Mouse (Mus musculus): ENCODE measurements around the gene Rps24. TPM values are rescaled to one million over a fixed set of nuclear protein-coding genes. Genes with fewer than 3 reads are reported as not detected.

The Rps24 gene
- total and polyA plus RNA-seq, 2 experiments from 2014 or later = 826 to 1,072 TPM

- Histone ChIP-seq H3K4me1 (ENCODE audit: insufficient read depth, low read length) (peaks cover 6% of the 10 kb centered on the region), H3K4me3 (ENCODE audit: low read length) (peak overlapping the region; percentile 71), H3K9ac (replicated peaks; ENCODE audit: low read length) (peak overlapping the region; percentile 79), H3K9me3 (ENCODE audit: low read length) (no peaks in the 10 kb centered on the region), H3K27ac (peak overlapping the region; percentile 87), H3K4me2 (ENCODE audit: low read depth, low read length) (peak overlapping the region; percentile 69), H3K27me3 (ENCODE audit: insufficient read depth, low read length) (no peaks in the 10 kb centered on the region), H3K36me3 (ENCODE audit: insufficient read depth, low read length) (peaks cover 26% of the 10 kb centered on the region)
- under 1% methylated on average over 64 of the region's 64 CpGs for WGBS
- ATAC-seq (peak; percentile 93), DNase-seq (ENCODE audit: low spot score) (peak; percentile 98)
- TF ChIP-seq CTCF (IDR thresholded peaks at IDR 0.05; ENCODE audit: low read depth) = no peak
These were observed 3.7 kb downstream of the Rps24 start for GRCm38 (mm10) chr14:24490468-24491265.

GRCm38 (mm10) chr14:24491266-24491981, 4.5 kb downstream of the Rps24 start:
- Histone ChIP-seq H3K4me3 (ENCODE audit: low read length) (peak overlapping the region; percentile 71), H3K36me3 (ENCODE audit: insufficient read depth, low read length) (peaks cover 34% of the 10 kb centered on the region), H3K27me3 (ENCODE audit: insufficient read depth, low read length) (no peaks in the 10 kb centered on the region), H3K4me2 (ENCODE audit: low read depth, low read length) (peak overlapping the region; percentile 69), H3K9ac (replicated peaks; ENCODE audit: low read length) (peak overlapping the region; percentile 79), H3K27ac (peak overlapping the region; percentile 87), H3K9me3 (ENCODE audit: low read length) (no peaks in the 10 kb centered on the region), H3K4me1 (ENCODE audit: insufficient read depth, low read length) (no peaks in the 10 kb centered on the region)
- DNase-seq (ENCODE audit: low spot score) (no peak), ATAC-seq (peak; percentile 34; the same call in 1 of the 2 replicates)
- TF ChIP-seq CTCF (IDR thresholded peaks at IDR 0.05; ENCODE audit: low read depth) = 0 out of 2 replicates have a peak, but pooled peaks have one; percentile 4
- WGBS = 5% methylated on average over 11 of the region's 11 CpGs

- ATAC-seq = no peak
- WGBS = 86% methylated on average over 9 of the region's 9 CpGs
These were observed 6.3 kb downstream of the Rps24 start for GRCm38 (mm10) chr14:24493256-24493655.

GRCm38 (mm10) chr14:24496507-24496906, 9.6 kb downstream of the Rps24 start:
- H3K27me3 ChIP-seq (ENCODE audit: insufficient read depth, low read length) = no peaks in the 10 kb centered on the region
- ATAC-seq = no peak
- no peak overlapping the region for H3K9ac ChIP-seq (replicated peaks; ENCODE audit: low read length)

More at GRCm38 (mm10) chr14:24493256-24493655, 6.3 kb downstream of the Rps24 start:
- no peak overlapping the region for H3K27ac ChIP-seq
- no peak overlapping the region for H3K4me2 ChIP-seq (ENCODE audit: low read depth, low read length)
- H3K9ac ChIP-seq (replicated peaks; ENCODE audit: low read length) = no peak overlapping the region
- DNase-seq (ENCODE audit: low spot score) = no peak
- no peak for TF ChIP-seq CTCF (IDR thresholded peaks at IDR 0.05; ENCODE audit: low read depth)
- no peaks in the 10 kb centered on the region for H3K4me1 ChIP-seq (ENCODE audit: insufficient read depth, low read length)
- no peaks in the 10 kb centered on the region for H3K9me3 ChIP-seq (ENCODE audit: low read length)
- no peaks in the 10 kb centered on the region for H3K27me3 ChIP-seq (ENCODE audit: insufficient read depth, low read length)
- peaks cover 49% of the 10 kb centered on the region for H3K36me3 ChIP-seq (ENCODE audit: insufficient read depth, low read length)
- no peak overlapping the region for H3K4me3 ChIP-seq (ENCODE audit: low read length)

DNA sequence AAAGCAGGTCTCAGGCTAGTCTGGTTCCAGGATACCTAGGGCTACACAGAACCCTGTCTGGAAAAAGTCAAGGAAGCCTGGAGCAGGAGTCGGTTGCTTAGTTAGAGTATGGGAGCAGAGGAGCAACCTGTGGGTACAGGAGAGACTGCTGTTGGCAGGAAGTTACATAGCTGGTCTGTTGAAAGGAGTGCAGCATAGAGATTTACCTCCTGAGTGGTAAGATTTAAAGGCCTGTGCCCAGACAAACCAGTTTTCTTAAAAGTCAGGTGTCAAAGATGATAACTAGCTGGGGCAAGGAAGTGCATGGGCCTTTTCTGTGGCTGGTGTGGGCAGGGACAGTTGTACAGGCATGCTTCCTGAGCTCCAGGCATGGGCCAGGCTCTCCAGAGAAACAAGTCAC, 10.5 kb downstream of the Rps24 start:
- ATAC-seq = no peak
- Histone ChIP-seq H3K27me3 (ENCODE audit: insufficient read depth, low read length) (no peaks in the 10 kb centered on the region), H3K36me3 (ENCODE audit: insufficient read depth, low read length) (peaks cover 53% of the 10 kb centered on the region), H3K9me3 (ENCODE audit: low read length) (no peaks in the 10 kb centered on the region), H3K27ac (no peak overlapping the region), H3K4me1 (ENCODE audit: insufficient read depth, low read length) (peaks cover 4% of the 10 kb centered on the region; the same call in 1 of the 2 replicates), H3K4me2 (ENCODE audit: low read depth, low read length) (no peak overlapping the region), H3K4me3 (ENCODE audit: low read length) (no peak overlapping the region), H3K9ac (replicated peaks; ENCODE audit: low read length) (no peak overlapping the region)
- WGBS = 74% methylated on average over 1 of the region's 1 CpGs
- no peak for DNase-seq (ENCODE audit: low spot score)
- no peak for TF ChIP-seq CTCF (IDR thresholded peaks at IDR 0.05; ENCODE audit: low read depth)

More at GRCm38 (mm10) chr14:24496507-24496906, 9.6 kb downstream of the Rps24 start:
- Histone ChIP-seq H3K36me3 (ENCODE audit: insufficient read depth, low read length) (peaks cover 55% of the 10 kb centered on the region), H3K27ac (no peak overlapping the region), H3K4me1 (ENCODE audit: insufficient read depth, low read length) (peaks cover 4% of the 10 kb centered on the region; the same call in 1 of the 2 replicates), H3K4me2 (ENCODE audit: low read depth, low read length) (no peak overlapping the region), H3K4me3 (ENCODE audit: low read length) (no peak overlapping the region), H3K9me3 (ENCODE audit: low read length) (no peaks in the 10 kb centered on the region)
- 90% methylated on average over 1 of the region's 1 CpGs for WGBS
- TF ChIP-seq CTCF (IDR thresholded peaks at IDR 0.05; ENCODE audit: low read depth) = no peak
- DNase-seq (ENCODE audit: low spot score) = no peak

DNA sequence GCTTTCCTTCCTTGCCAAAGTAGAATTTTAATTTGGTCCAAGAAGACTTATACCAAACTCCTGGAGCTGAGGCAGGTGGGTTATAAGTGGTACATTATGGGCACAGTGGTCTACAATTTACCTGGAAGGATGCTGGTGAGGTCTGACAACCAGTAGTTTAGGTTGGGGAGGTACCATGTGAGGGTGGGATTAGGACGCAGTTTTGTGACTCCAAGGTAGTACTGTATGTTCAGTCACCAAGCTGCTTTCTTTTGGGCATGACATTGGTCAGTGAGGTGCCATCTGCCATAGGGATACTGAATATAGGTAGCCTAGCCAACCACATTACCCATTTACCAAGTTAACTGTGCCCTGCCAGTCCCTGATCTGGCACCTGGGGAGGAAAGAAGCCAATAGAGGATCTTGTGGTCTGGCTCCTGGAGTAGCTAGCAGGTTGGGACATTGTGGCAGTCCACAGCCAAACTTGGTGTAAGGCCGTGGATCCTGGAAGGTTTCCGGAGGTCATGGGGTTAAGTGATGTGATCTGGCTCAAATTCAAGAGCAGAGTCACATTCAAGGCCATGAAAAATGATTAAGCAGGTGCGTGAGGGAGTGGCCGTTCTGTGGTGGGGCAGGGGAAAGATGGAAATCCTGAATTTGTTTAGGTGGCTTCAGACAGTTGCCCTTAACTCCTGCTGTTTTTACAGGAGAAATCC, 11.8 kb downstream of the Rps24 start:
- Histone ChIP-seq H3K4me2 (ENCODE audit: low read depth, low read length) (no peak overlapping the region), H3K9ac (replicated peaks; ENCODE audit: low read length) (no peak overlapping the region), H3K27ac (no peak overlapping the region), H3K9me3 (ENCODE audit: low read length) (no peaks in the 10 kb centered on the region), H3K4me1 (ENCODE audit: insufficient read depth, low read length) (peaks cover 4% of the 10 kb centered on the region; the same call in 1 of the 2 replicates), H3K27me3 (ENCODE audit: insufficient read depth, low read length) (no peaks in the 10 kb centered on the region), H3K4me3 (ENCODE audit: low read length) (no peak overlapping the region), H3K36me3 (ENCODE audit: insufficient read depth, low read length) (peaks cover 46% of the 10 kb centered on the region)
- DNase-seq (ENCODE audit: low spot score) (no peak), ATAC-seq (no peak)
- no peak for TF ChIP-seq CTCF (IDR thresholded peaks at IDR 0.05; ENCODE audit: low read depth)
- WGBS = 64% methylated on average over 5 of the region's 5 CpGs
